Mouse (Mus musculus) liver, postnatal 0 days (tissue): ENCODE measurements around the gene St8sia1.

Experiments used
- CTCF ChIP-seq: sonication (generic); IDR thresholded peaks from 2 replicates; pipeline ENCODE4 v1.5.1; 2016; ENCODE audit warnings: antibody characterized with exemption, low read depth
- EP300 ChIP-seq: IDR thresholded peaks from 2 replicates; pipeline ENCODE4 v1.6.1; 2016; ENCODE audit warnings: antibody characterized with exemption, low read depth, mild to moderate bottlenecking

- TF ChIP-seq EP300 = no peak
- TF ChIP-seq CTCF = peak; percentile 72
These were observed 105.3 kb downstream of the St8sia1 start for GRCm38 (mm10) chr6:142858937-142859336.
